Mouse (Mus musculus) neural tube, embryonic 14.5 days (tissue): ENCODE data around the gene Cotl1. TPM values are rescaled to one million over a fixed set of nuclear protein-coding genes. Genes with fewer than 3 reads are reported as not detected.

Experiments
- ATAC-seq: fragments of 200-750 bp; cut with Nextera tagmentation; 2 replicates; pipeline ENCODE4 v1.8.0; 2017; ENCODE audit warnings: low read depth, mild to moderate bottlenecking, moderate TSS enrichment, moderate library complexity
- H3K27ac ChIP-seq: fragments of 300-500 bp; sonication (generic); 2 replicates; pipeline ENCODE4 v1.5.1; 2014; ENCODE audit warnings: low read depth, mild to moderate bottlenecking, control low read depth, low read length, moderate library complexity, mixed read lengths
- H3K27me3 ChIP-seq: fragments of 300-500 bp; sonication (generic); 2 replicates; pipeline ENCODE4 v1.6.1; 2014; ENCODE audit warnings: low read length; ENCODE audit not compliant: control insufficient read depth, insufficient read depth
- H3K36me3 ChIP-seq: fragments of 300-500 bp; sonication (generic); 2 replicates; pipeline ENCODE4 v1.6.1; 2014; ENCODE audit warnings: low read length, mixed read lengths; ENCODE audit not compliant: control insufficient read depth, insufficient read depth
- H3K4me1 ChIP-seq: fragments of 300-500 bp; sonication (generic); 2 replicates; pipeline ENCODE4 v1.6.1; 2014; ENCODE audit warnings: low read length; ENCODE audit not compliant: control insufficient read depth, insufficient read depth
- H3K4me2 ChIP-seq: fragments of 300-500 bp; sonication (generic); 2 replicates; pipeline ENCODE4 v1.6.1; 2014; ENCODE audit warnings: mild to moderate bottlenecking, low read depth, low read length, control low read depth
- H3K4me3 ChIP-seq: fragments of 300-500 bp; sonication (generic); 2 replicates; pipeline ENCODE4 v1.5.1; 2014; ENCODE audit warnings: low read depth, low read length, control low read depth, mixed read lengths
- H3K9ac ChIP-seq: fragments of 300-500 bp; sonication (generic); replicated peaks from 2 replicates; pipeline ENCODE4 v1.6.1; 2014; ENCODE audit warnings: low read depth, mild to moderate bottlenecking, control low read depth, low read length, mixed read lengths
- H3K9me3 ChIP-seq: fragments of 300-500 bp; sonication (generic); 2 replicates; pipeline ENCODE4 v1.6.1; 2016; ENCODE audit warnings: low read length; ENCODE audit not compliant: control insufficient read depth
- WGBS: fragments of 180-500 bp; shearing (Covaris S2); extraction: QIAGEN DNeasy Blood & Tissue Kit; methylation state at CpG from one replicate; pipeline ENCODE4 v1.1.7; 2014; 5-methylcytosine and 5-hydroxymethylcytosine counted together
- polyA plus RNA-seq: library from polyadenylated mRNA; unstranded; fragments of >200 nt; fragmentation: Nextera tagmentation; extraction: Ambion mirVana; gene quantifications from 2 replicates; pipeline ENCODE4 v1.2.1, GENCODE M21; 2014

Cotl1 gene
- polyA plus RNA-seq, 1 experiment from 2014 or later = 232 TPM

- H3K27ac ChIP-seq = no peak overlapping the region
- no peak for ATAC-seq
- H3K36me3 ChIP-seq = no peaks in the 10 kb centered on the region
- no peak overlapping the region for H3K4me2 ChIP-seq
- H3K4me3 ChIP-seq = no peak overlapping the region
- H3K4me1 ChIP-seq = peaks cover 13% of the 10 kb centered on the region
- WGBS = 68% methylated on average over 4 of the region's 4 CpGs
- H3K27me3 ChIP-seq = no peaks in the 10 kb centered on the region
- H3K9me3 ChIP-seq = no peaks in the 10 kb centered on the region
- H3K9ac ChIP-seq = no peak overlapping the region
Observed at GRCm38 (mm10) chr8:119781086-119781840, 59.1 kb downstream of the Cotl1 start.

GRCm38 (mm10) chr8:119780402-119781049 is 59.8 kb downstream of the Cotl1 start:
- 82% methylated on average over 9 of the region's 9 CpGs for WGBS
- Histone ChIP-seq H3K27me3 (no peaks in the 10 kb centered on the region), H3K27ac (no peak overlapping the region), H3K4me2 (no peak overlapping the region), H3K9me3 (no peaks in the 10 kb centered on the region), H3K4me3 (no peak overlapping the region), H3K9ac (no peak overlapping the region), H3K4me1 (peaks cover 13% of the 10 kb centered on the region), H3K36me3 (no peaks in the 10 kb centered on the region)
- no peak for ATAC-seq

- H3K36me3 ChIP-seq = no peaks in the 10 kb centered on the region
- no peaks in the 10 kb centered on the region for H3K27me3 ChIP-seq
- H3K4me2 ChIP-seq = peak overlapping the region; percentile 90; the same call in 1 of the 2 replicates
- no peaks in the 10 kb centered on the region for H3K9me3 ChIP-seq
- H3K27ac ChIP-seq = peak overlapping the region; percentile 63; the same call in 1 of the 2 replicates
- WGBS = 23% methylated on average over 14 of the region's 14 CpGs
- H3K9ac ChIP-seq = no peak overlapping the region
- peaks cover 13% of the 10 kb centered on the region for H3K4me1 ChIP-seq
- ATAC-seq = no peak
- peak overlapping the region; percentile 51; the same call in 1 of the 2 replicates for H3K4me3 ChIP-seq
Observed at GRCm38 (mm10) chr8:119779013-119779737, 61.2 kb downstream of the Cotl1 start.

DNA sequence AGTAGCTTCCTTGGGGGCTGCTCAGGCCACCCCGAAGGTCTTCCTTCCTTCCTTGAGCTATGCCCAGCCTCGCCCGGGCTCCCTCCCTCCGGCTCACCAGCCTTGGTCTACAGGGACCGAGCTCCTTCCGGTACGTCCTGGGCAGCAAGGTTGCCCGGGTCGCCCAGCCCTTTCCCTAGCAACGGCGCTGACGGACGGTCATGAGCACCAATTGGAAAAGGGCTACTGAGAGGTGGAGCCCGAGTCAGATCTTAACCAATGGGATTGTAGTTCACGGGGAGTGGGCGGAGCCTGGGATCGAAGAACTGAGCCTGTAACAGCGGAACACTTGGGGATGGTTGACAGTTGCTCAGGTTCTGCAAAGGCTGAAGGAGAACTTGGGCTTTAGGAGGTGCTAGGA is 62.1 kb downstream of the Cotl1 start, which contains the start of gene Tldc1:
Gene Tldc1 (minus strand): TSS at position 154 of the 400 bp plus-strand sequence.
- Histone ChIP-seq H3K36me3 (no peaks in the 10 kb centered on the region), H3K27me3 (no peaks in the 10 kb centered on the region), H3K4me3 (peak within 1 kb of the TSS; percentile 51), H3K4me2 (peak within 1 kb of the TSS; percentile 90), H3K27ac (peak within 1 kb of the TSS; percentile 82), H3K9me3 (no peaks in the 10 kb centered on the region), H3K4me1 (peaks cover 13% of the 10 kb centered on the region), H3K9ac (peak within 1 kb of the TSS; percentile 58)
- ATAC-seq = peak; percentile 96
- WGBS = under 1% methylated on average over 18 of the region's 18 CpGs

DNA sequence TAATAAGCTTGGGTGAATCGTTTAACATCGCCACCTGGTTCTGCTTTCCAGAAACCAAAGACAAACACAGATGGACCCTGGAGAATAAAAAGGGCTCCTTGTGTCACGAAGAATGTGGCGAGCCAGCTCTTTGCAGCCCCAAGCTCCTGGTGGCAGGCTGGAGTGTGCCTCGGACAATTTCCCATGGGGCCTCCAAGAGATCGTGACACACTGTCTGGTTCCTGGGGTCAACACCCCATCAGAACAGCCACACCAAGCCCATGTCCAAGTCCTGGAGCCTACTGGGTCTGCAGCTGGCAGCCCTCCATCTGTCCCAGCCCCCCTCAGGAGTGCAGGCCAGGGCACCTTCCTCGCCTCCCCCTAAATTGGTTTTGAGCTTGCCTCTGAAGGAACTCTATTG is 62.6 kb downstream of the Cotl1 start:
- Histone ChIP-seq H3K9ac (peak overlapping the region; percentile 58), H3K4me1 (peaks cover 13% of the 10 kb centered on the region), H3K27ac (peak overlapping the region; percentile 82), H3K36me3 (no peaks in the 10 kb centered on the region), H3K27me3 (no peaks in the 10 kb centered on the region), H3K4me3 (peak overlapping the region; percentile 51), H3K4me2 (peak overlapping the region; percentile 90), H3K9me3 (no peaks in the 10 kb centered on the region)
- no peak; the same call in 1 of the 2 replicates for ATAC-seq
- WGBS = 20% methylated on average over 7 of the region's 7 CpGs

DNA sequence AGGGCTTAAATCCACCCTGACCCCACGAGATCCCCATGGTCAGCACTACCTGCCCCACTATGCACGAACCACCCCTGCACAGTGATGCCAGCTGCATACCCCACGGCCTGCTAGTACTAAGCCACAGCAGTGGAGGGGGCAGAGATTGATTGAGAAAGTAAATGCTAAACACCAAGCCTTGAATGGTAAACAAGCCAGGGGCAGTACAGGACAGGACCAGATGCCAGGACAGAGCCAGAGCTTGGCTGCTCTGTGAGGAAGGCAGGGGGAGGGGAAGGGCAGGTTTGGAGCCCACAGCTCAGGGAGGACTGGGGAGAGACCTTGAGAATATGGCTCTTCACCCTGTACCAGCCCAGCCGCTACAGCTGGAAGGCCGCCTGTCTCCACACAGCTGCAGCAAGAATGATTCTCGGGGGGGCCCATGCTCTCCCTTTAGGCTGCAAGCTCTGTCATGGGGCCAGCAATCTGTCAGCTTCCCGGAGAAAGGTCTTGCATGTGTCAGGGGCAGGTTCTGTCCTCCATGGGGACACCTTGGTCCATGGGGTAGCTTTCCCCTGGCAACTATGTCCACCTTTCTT is 63.6 kb downstream of the Cotl1 start:
- Histone ChIP-seq H3K27ac (no peak overlapping the region), H3K27me3 (no peaks in the 10 kb centered on the region), H3K36me3 (no peaks in the 10 kb centered on the region), H3K4me2 (peak overlapping the region; percentile 90), H3K9me3 (no peaks in the 10 kb centered on the region), H3K4me3 (no peak overlapping the region), H3K9ac (no peak overlapping the region), H3K4me1 (peaks cover 13% of the 10 kb centered on the region)
- ATAC-seq = no peak
- WGBS = 88% methylated on average over 7 of the region's 7 CpGs

- no peak for ATAC-seq
- peaks cover 3% of the 10 kb centered on the region; the same call in 1 of the 2 replicates for H3K36me3 ChIP-seq
- no peak overlapping the region for H3K9ac ChIP-seq
- H3K4me3 ChIP-seq = no peak overlapping the region
- no peaks in the 10 kb centered on the region for H3K9me3 ChIP-seq
- H3K4me2 ChIP-seq = no peak overlapping the region
- 89% methylated on average over 22 of the region's 22 CpGs for WGBS
- H3K27me3 ChIP-seq = no peaks in the 10 kb centered on the region
- H3K4me1 ChIP-seq = no peaks in the 10 kb centered on the region
- H3K27ac ChIP-seq = no peak overlapping the region
Observed at GRCm38 (mm10) chr8:119765761-119766444, 74.4 kb downstream of the Cotl1 start.

DNA sequence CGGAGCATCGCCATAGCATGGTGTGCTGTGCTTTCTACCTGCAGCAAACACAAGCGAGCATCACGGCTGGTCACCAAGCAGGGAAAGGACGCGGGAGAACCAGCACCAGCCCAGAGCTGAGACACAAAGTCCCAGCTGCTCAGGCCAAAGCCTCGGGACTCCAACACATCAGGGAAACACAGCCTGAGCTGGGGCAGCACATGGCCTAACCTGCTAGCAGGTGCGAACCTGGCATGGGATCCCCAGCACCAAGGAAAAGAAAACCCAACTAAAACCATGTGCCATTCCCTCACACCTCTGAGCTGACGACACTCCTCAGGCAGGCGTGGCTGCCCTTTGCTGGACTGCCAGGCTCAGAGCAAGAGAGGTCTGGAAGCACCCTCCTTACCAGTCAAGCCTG is 75.0 kb downstream of the Cotl1 start:
- ATAC-seq = no peak
- Histone ChIP-seq H3K4me2 (no peak overlapping the region), H3K27ac (no peak overlapping the region), H3K9ac (no peak overlapping the region), H3K27me3 (no peaks in the 10 kb centered on the region), H3K9me3 (no peaks in the 10 kb centered on the region), H3K36me3 (0 out of 2 replicates have a peak, but pooled peaks cover 3% of the 10 kb centered on the region), H3K4me1 (no peaks in the 10 kb centered on the region), H3K4me3 (no peak overlapping the region)
- 85% methylated on average over 10 of the region's 10 CpGs for WGBS
